ENCODE assay signal across 8 mouse cellular contexts in genomic region chr4:154497423-154498175, GRCm38 (mm10).
A peak's percentile ranks its signal among the peaks of the same experiment; 100 is the strongest.
DNase-seq lines count a peak whose midpoint lies in the region; ATAC-seq lines count a peak whose summit lies in the region.

No protein-coding gene starts in this region.

- no peaks in the 10 kb centered on the region for H3K9me3 ChIP-seq in heart, embryonic 16.5 days (replicated peaks; ENCODE audit: control insufficient read depth, low read length)

- no peak overlapping the region for H3K4me3 ChIP-seq in heart, embryonic 16.5 days (ENCODE audit: low read length)

- no peak overlapping the region for H3K4me2 ChIP-seq in heart, embryonic 16.5 days (ENCODE audit: low read depth, low read length)

- 0 out of 2 replicates have a peak, but pooled peaks have one; percentile 1 for ATAC-seq in heart, embryonic 16.5 days (replicated peaks; ENCODE audit: extremely low read depth, insufficient read depth, low FRiP score)

- H3K9ac ChIP-seq in heart, embryonic 16.5 days (ENCODE audit: low read length) = peak overlapping the region; percentile 22; the same call in 1 of the 2 replicates

- H3K4me1 ChIP-seq in heart, embryonic 16.5 days (ENCODE audit: control insufficient read depth, insufficient read depth, low read length) = peaks cover 61% of the 10 kb centered on the region

- H3K27me3 ChIP-seq in heart, embryonic 16.5 days (ENCODE audit: control insufficient read depth, insufficient read depth, low read length) = no peaks in the 10 kb centered on the region

- H3K27ac ChIP-seq in heart, embryonic 16.5 days (ENCODE audit: low read length) = peak overlapping the region; percentile 92

- WGBS in heart, embryonic 16.5 days = 53% methylated on average over 4 of the region's 4 CpGs

- DNase-seq in adrenal gland, postnatal 10 days = peak; percentile 59
- DNase-seq in adrenal gland, adult 2 months = no peak
- DNase-seq in kidney, adult 18-20 months = peak; percentile 57
- DNase-seq in kidney, postnatal 10 days = no peak
- DNase-seq in kidney, postnatal 36 days = peak; percentile 44 to 57
- DNase-seq in cerebellum, adult 11 months = no peak
- DNase-seq in thymus, postnatal 25 days = no peak

- no peaks in the 10 kb centered on the region for H3K36me3 ChIP-seq in heart, embryonic 16.5 days (ENCODE audit: control insufficient read depth, insufficient read depth)

Comparison
In these comparisons a context has a peak if more than half of its experiments do, and no peak if none do; other contexts are left out.
1. DNase-seq: peak in adrenal gland, postnatal 10 days (single experiment), kidney, adult 18-20 months (single experiment) and kidney, postnatal 36 days (2 of 2); none in adrenal gland, adult 2 months (single experiment), kidney, postnatal 10 days (single experiment), cerebellum, adult 11 months (single experiment) and thymus, postnatal 25 days (single experiment).